Comparison of ENCODE assay signal across 22 mouse cellular contexts in genomic region chr2:173232065-173232765, GRCm38 (mm10). TPM values are rescaled to one million over a fixed set of nuclear protein-coding genes. Genes with fewer than 3 reads are reported as not detected.
DNase-seq lines count a peak whose midpoint lies in the region.
"Had no signal": no experiment of that assay in that cellular context is flagged by ENCODE, and none has a peak within 500 bp of the region (broad histone marks: within the 10 kb centered on the region; RNA-seq: fewer than 3 reads in every experiment).

No protein-coding gene starts in this region.

- H3K4me3 ChIP-seq in brown adipose tissue, adult 24 weeks (ENCODE audit: insufficient read depth, low read depth, low read length) = no peak overlapping the region
- H3K4me3 ChIP-seq: embryonic facial prominence, embryonic 12.5 days; heart, adult 2 months; left cerebral cortex, adult 2 months; limb, embryonic 15.5 days; megakaryocyte, embryonic 14.5 days; neural tube, embryonic 15.5 days had no signal

- peak; percentile 37 to 43 for DNase-seq in frontal cortex, postnatal 36 days (ENCODE audit: low spot score in 2 of 2)
- no peak for DNase-seq in frontal cortex, postnatal 25 days (ENCODE audit: low spot score in 2 of 2)
- DNase-seq in lung, postnatal 36 days = peak; percentile 23
- DNase-seq in lung, postnatal 10 days = no peak
- peak; percentile 6 for DNase-seq in retina, embryonic 14.5 days (ENCODE audit: low spot score)
- no peak for DNase-seq in heart, adult 8-10 months (ENCODE audit: low spot score)
- no peak for DNase-seq in B cell, adult 2 months
- DNase-seq: adrenal gland, postnatal 14 days; heart, adult 2 months; heart, postnatal 14 days; kidney, adult 18-20 months; liver, postnatal 0 days; thymus, postnatal 25 days had no signal

- no peaks in the 10 kb centered on the region; the same call in 1 of the 2 replicates for H3K4me1 ChIP-seq in brown adipose tissue, adult 24 weeks (ENCODE audit: control insufficient read depth, insufficient read depth, insufficient read length, low read length)

- H3K27ac ChIP-seq in brown adipose tissue, adult 24 weeks (replicated peaks; ENCODE audit: low read depth, low read length) = 0 out of 2 replicates have a peak overlapping the region, but pooled peaks have one; percentile 44
- H3K27ac ChIP-seq: embryonic facial prominence, embryonic 12.5 days; heart, adult 2 months; hindbrain, embryonic 14.5 days; left cerebral cortex, adult 2 months; limb, embryonic 15.5 days; neural tube, embryonic 15.5 days had no signal

RNA-seq across cellular contexts. Expression of gene Zbp1, which starts 13.5 kb away (rescaled TPM):
- polyA plus RNA-seq in brown adipose tissue, adult 24 weeks (2012; ENCODE audit: insufficient read depth, insufficient read length, missing spikeins) = 1.6 TPM in 1 of 2 replicates, not detected in the other
- under 1 TPM in 3 of 4 experiments, not detected in 1; 0.31 to 0.52 (median 0.46) TPM for total RNA-seq in heart, adult 8-10 months (2022)
- total RNA-seq: MEL had no signal
- polyA plus RNA-seq: embryonic facial prominence, embryonic 12.5 days; forebrain, embryonic 11.5 days had no signal

RNA-seq across cellular contexts. Expression of gene Pmepa1, which starts 44.1 kb away (rescaled TPM):
- 108 and 141 TPM in 2 replicates for polyA plus RNA-seq in brown adipose tissue, adult 24 weeks (2012; ENCODE audit: insufficient read depth, insufficient read length, missing spikeins)
- total RNA-seq in heart, adult 8-10 months (2022) = 10 to 100 TPM; 24.5 to 31.5 (median 27.0) TPM
- total RNA-seq: MEL had no signal

Comparison
In these comparisons a context has a peak if more than half of its experiments do, and no peak if none do; other contexts are left out.
1. DNase-seq: peak in frontal cortex, postnatal 36 days (2 of 2), lung, postnatal 36 days (single experiment) and retina, embryonic 14.5 days (single experiment); none in frontal cortex, postnatal 25 days (0 of 2), lung, postnatal 10 days (single experiment), heart, adult 8-10 months (single experiment) and B cell, adult 2 months (0 of 2).